Mouse (Mus musculus) cerebellum, adult 2 months (tissue): ENCODE measurements around the gene Smyd3. TPM values are rescaled to one million over a fixed set of nuclear protein-coding genes. Genes with fewer than 3 reads are reported as not detected.

Source experiments
- DNase-seq, 2 experiments: peaks; one replicate each; pipeline ENCODE4 v3.0.0; 2021
- H3K27ac ChIP-seq: fragments of 200-500 bp; 2 replicates; pipeline ENCODE4 v1.5.1; 2012; ENCODE audit warnings: low read length, control low read depth, inconsistent platforms; ENCODE audit not compliant: insufficient read depth
- H3K27me3 ChIP-seq: fragments of 200-500 bp; 2 replicates; pipeline ENCODE4 v1.6.1; 2012; ENCODE audit warnings: inconsistent platforms, mild to moderate bottlenecking, low read length, moderate library complexity; ENCODE audit not compliant: control insufficient read depth, insufficient read depth
- H3K4me1 ChIP-seq: fragments of 200-500 bp; 2 replicates; pipeline ENCODE4 v1.6.1; 2011; ENCODE audit warnings: low read length; ENCODE audit not compliant: control insufficient read depth, insufficient read depth
- H3K4me3 ChIP-seq: fragments of 200-500 bp; replicated peaks from 2 replicates; pipeline ENCODE3; 2011; ENCODE audit warnings: mild to moderate bottlenecking, low read depth, low read length, control low read depth; ENCODE audit not compliant: insufficient read depth
- CTCF ChIP-seq: fragments of 200-500 bp; IDR thresholded peaks from 2 replicates; pipeline ENCODE4 v1.5.1; 2011; ENCODE audit warnings: low read depth, mild to moderate bottlenecking, control low read depth, low read length, moderate library complexity, borderline replicate concordance; ENCODE audit not compliant: insufficient read depth
- POLR2A ChIP-seq: fragments of 200-500 bp; IDR thresholded peaks from 2 replicates; pipeline ENCODE4 v1.6.1; 2011; ENCODE audit warnings: low read length, control low read depth, borderline replicate concordance; ENCODE audit not compliant: insufficient read depth
- WGBS: fragments of 180-500 bp; shearing (Covaris S2); methylation state at CpG from one replicate; pipeline ENCODE4 v1.1.7; 2018; 5-methylcytosine and 5-hydroxymethylcytosine counted together
- polyA plus RNA-seq: library from polyadenylated mRNA; depleted of rRNA; stranded (reverse); fragments of >200 nt; gene quantifications from 2 replicates; pipeline ENCODE4 v1.2.3, GENCODE M21; 2012

Smyd3 gene
- polyA plus RNA-seq, 1 experiment, result 17.3 TPM

DNA sequence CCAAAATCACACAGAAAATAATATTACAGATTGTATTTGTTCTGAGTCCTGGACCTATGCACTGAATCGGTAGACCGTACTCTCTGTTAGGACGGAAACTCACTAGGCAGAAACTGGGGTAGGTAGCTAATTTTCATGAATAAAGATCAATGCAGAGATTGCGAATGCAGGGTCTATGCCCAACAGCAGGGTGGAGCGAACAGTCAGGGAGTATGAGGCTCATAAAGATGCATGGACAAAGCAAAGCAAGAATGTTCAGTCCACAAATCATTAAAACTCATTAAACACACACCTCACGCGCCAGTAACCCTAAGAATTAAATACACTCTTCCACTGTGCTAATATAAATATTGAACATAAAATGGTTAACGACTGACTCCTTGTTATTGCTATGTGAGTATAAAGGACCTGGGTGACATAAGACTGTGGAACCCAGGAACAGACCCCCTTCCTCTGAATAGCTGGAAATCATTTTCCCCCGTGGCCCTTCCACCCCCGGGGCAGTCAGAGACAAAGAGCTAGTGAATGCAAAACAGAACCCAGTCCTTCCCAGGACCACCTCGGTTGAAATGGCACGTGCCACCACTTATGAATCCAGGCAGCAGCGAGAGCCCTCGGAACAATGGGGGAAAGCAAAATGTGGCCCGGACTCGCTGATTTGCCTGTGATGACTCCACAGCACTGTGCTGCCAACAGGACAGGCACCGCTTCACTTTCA lies 71.6 kb downstream of the Smyd3 start:
- Histone ChIP-seq H3K4me3 (no peak overlapping the region), H3K4me1 (peaks cover 8% of the 10 kb centered on the region), H3K27me3 (no peaks in the 10 kb centered on the region), H3K27ac (no peak overlapping the region)
- TF ChIP-seq POLR2A (no peak), CTCF (no peak)
- WGBS, result 49% methylated on average over 17 of the region's 17 CpGs
- DNase-seq, result peak in 1 of 2 experiments; percentile 11

DNA sequence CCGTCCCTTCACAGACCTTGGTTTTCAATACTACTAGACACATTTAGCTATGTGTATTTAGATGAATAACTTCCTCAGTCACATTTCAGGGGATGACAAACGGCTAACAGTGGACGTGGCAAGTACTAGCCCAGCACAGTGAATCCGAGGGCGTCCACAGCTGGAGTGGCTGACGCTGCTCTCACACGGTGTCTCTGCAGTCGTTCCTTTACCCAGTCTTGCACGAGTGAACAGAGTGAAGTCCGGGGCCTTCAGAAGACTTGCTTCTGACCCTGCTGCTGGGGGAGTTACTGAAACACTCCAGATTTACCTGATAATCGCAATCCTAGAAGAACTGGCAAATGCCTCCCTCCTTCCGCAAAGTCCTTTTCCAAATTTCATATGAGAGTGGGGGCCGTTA lies 74.0 kb downstream of the Smyd3 start:
- no peak for TF ChIP-seq CTCF
- TF ChIP-seq POLR2A, result no peak
- WGBS, result 85% methylated on average over 13 of the region's 13 CpGs
- Histone ChIP-seq H3K27me3 (no peaks in the 10 kb centered on the region), H3K27ac (no peak overlapping the region), H3K4me3 (no peak overlapping the region), H3K4me1 (peaks cover 8% of the 10 kb centered on the region)
- no peak for DNase-seq

DNA sequence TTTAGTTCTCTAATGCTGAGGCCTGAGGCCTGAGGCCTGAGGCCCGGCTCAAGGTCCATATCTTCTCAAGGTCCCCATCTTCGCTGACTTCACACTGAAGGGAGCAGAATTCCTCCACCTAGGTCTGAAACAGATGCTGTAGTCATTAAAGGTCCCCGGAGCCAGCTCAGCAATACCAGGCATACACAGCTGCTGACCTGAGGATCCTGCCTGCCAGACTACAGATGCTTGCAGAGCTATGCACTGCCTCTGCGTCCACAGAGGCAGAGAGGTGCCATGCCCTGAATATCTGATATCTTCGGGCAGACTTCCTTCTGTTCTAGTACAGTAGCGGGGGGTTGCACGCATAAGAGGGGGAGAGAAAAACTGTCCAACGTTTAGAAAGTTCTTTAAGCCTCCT lies 74.4 kb downstream of the Smyd3 start:
- Histone ChIP-seq H3K27me3 (no peaks in the 10 kb centered on the region), H3K27ac (no peak overlapping the region), H3K4me3 (no peak overlapping the region), H3K4me1 (peaks cover 8% of the 10 kb centered on the region)
- 88% methylated on average over 8 of the region's 8 CpGs for WGBS
- DNase-seq, result no peak
- TF ChIP-seq POLR2A, result no peak
- no peak for TF ChIP-seq CTCF

DNA sequence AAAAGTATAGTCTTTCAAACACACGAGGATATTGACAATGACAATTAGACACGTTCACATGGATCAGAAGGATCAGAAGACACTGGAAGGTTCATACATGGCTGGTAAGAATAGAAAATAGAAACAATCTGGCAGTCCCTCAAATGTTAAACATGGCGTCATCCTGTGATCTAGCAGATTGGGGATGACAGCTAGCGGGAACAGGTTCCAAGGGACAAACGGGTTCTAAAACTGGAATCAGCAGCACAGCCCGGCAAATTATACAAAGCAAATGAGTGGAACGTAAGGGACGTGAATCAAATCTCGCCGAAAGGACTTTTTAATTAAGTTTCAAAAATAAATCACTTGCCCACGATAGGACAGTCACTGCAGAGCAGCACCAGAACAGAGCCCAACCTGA lies 81.2 kb downstream of the Smyd3 start:
- no peak overlapping the region for H3K27ac ChIP-seq
- peak overlapping the region; percentile 21 for H3K4me3 ChIP-seq
- no peaks in the 10 kb centered on the region for H3K27me3 ChIP-seq
- peaks cover 6% of the 10 kb centered on the region for H3K4me1 ChIP-seq
- no peak for TF ChIP-seq CTCF
- TF ChIP-seq POLR2A, result no peak
- 24% methylated on average over 11 of the region's 11 CpGs for WGBS
- DNase-seq, result peak; percentile 44 to 68

DNA sequence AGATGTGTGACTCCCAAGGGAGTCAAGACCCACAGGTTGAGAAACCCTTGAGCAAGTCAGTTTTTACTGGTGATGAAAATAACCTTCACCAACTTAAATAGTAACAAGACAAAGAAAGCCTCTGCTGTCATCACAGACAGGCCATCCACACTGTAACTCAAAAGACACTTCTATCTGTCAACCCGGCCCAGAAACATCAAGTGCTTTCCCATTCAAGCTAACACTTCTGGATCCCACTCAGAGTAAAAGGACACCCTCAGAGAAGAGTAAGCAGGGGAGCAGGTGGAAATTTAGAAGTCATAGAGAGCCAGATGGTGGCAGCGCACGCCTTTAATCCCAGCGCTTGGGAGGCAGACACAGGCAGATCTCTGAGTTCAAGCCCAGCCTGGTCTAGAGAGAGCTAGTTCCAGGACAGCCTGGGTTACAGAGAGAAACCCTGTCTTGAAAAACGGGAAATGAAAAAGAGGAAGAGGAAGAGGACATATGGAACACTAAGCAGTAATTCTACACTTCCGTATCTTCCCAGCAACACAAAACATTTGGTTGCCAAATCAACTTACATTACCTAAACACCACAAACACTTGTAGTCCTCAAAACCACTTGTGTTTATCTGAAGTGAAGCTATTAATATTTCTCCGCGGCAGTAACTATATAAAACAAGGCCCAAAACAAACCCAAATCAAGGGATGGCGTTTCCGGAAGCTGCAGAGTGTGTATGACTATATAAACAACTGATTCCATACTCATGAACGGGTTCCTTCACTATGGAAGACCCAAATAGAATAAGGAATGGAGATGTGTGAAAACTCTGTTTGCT lies 83.2 kb downstream of the Smyd3 start:
- TF ChIP-seq CTCF (no peak), POLR2A (no peak)
- DNase-seq, result no peak
- Histone ChIP-seq H3K27me3 (no peaks in the 10 kb centered on the region), H3K27ac (no peak overlapping the region), H3K4me1 (peaks cover 4% of the 10 kb centered on the region), H3K4me3 (no peak overlapping the region)
- 94% methylated on average over 11 of the region's 11 CpGs for WGBS

DNA sequence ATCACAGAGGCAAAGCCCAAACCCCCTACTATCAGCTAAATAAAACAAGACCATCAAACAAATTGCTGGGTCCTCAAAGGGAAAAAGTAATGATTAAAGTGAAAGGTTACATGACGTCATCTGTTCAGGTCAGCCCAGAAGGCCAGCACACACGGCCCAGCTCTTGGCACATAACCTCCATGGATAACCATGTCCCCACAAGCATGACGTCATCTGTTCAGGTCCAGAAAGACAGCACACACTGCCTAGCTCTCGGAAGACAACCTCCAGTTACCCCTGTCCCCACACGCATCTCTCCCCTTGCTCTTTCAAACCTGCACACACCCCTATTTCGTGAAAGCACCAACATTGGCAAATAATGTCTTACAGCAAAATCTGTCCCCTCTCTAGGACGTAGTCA lies 84.0 kb downstream of the Smyd3 start:
- no peaks in the 10 kb centered on the region for H3K27me3 ChIP-seq
- 79% methylated on average over 7 of the region's 7 CpGs for WGBS
- H3K27ac ChIP-seq, result no peak overlapping the region
- no peak for TF ChIP-seq CTCF
- no peak for TF ChIP-seq POLR2A
- H3K4me1 ChIP-seq, result peaks cover 4% of the 10 kb centered on the region
- no peak for DNase-seq
- H3K4me3 ChIP-seq, result no peak overlapping the region

DNA sequence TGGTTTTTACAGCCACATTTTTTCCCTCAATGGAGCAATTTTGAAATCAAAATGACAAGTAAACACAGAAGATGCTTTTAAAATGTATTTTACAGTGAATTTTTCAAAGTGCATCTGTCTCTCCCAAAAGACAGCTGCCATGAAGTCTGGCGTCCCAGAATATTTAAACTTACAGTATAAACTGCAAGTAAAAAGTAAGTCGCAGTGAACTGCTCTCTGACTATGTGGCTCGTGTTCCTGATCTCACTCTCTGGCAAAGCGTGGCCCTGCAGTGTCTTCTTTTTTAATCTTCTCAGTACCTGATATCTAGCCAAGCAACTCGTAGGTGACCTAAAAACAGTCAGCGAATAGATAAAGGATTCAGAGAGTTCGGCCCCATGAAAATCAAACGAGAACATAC lies 84.5 kb downstream of the Smyd3 start:
- 46% methylated on average over 8 of the region's 8 CpGs for WGBS
- no peak for DNase-seq
- H3K27ac ChIP-seq, result no peak overlapping the region
- TF ChIP-seq CTCF, result no peak
- no peak overlapping the region for H3K4me3 ChIP-seq
- peaks cover 4% of the 10 kb centered on the region for H3K4me1 ChIP-seq
- no peaks in the 10 kb centered on the region for H3K27me3 ChIP-seq

DNA sequence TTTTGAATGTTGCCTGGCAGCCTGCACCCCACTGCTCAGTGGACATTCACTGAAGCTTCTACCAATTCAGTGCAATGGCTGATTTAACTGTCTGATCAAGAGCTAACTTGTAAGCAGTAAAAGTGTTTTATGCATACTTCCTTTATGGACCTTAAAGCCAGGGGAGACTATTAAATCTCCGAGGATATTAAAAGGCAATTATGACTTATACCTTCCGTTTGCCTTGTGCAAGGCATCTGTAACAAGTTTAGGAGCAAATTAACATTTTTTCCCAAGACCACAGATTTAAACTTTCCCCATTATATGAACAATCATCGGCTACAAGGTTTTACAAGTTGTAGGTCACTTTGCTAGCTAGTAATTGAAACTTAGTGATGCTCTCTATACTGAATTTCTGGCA lies 87.8 kb downstream of the Smyd3 start:
- Histone ChIP-seq H3K4me1 (peaks cover 4% of the 10 kb centered on the region; the same call in 1 of the 2 replicates), H3K27me3 (no peaks in the 10 kb centered on the region), H3K27ac (no peak overlapping the region), H3K4me3 (no peak overlapping the region)
- WGBS, result 96% methylated on average over 3 of the region's 3 CpGs
- no peak for DNase-seq
- no peak for TF ChIP-seq CTCF
- no peak for TF ChIP-seq POLR2A
